Mouse (Mus musculus) natural killer cell, adult 2 months (primary cell): ENCODE data around the gene Pde6d.
"Not testable (repeated sequence)": the region's sequence is repeated elsewhere in the genome, so short reads cannot be mapped to it uniquely, and the experiment has no call there.

Experiments
- DNase-seq, 2 experiments: peaks; one replicate each; pipeline ENCODE4 v3.0.0; 2022; ENCODE audit warnings: low spot score in 2 of 2

The Pde6d gene

GRCm38 (mm10) chr1:86569292-86569860 is 13.1 kb downstream of the Pde6d start:
- DNase-seq = no peak

GRCm38 (mm10) chr1:86568409-86568808 is 14.0 kb downstream of the Pde6d start:
- no peak for DNase-seq

GRCm38 (mm10) chr1:86562663-86563062 is 19.8 kb downstream of the Pde6d start:
- DNase-seq = no peak

DNA sequence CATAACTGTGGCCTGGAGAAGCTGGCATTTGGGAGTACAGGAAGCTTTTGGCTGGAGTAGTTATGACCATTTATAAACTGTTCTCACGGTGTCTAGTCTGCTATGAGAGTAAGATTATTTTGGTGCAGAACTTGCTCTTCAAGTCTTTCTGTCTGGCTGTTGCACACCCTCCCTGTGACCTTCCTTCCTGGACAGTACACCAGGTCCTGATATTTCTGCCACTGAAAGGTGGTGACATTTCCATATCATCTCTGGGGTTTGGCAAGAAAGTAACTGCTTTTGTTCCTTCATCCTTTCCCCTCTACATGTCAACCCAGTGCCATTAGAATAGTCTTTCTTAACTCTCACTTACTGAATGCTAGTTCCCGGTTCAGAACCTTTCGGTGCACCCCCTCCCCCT is 23.2 kb downstream of the Pde6d start:
- DNase-seq = no peak

GRCm38 (mm10) chr1:86557872-86558271 is 24.6 kb downstream of the Pde6d start:
- no peak for DNase-seq

- no peak for DNase-seq
These were observed 26.8 kb downstream of the Pde6d start for GRCm38 (mm10) chr1:86555665-86556064.

DNA sequence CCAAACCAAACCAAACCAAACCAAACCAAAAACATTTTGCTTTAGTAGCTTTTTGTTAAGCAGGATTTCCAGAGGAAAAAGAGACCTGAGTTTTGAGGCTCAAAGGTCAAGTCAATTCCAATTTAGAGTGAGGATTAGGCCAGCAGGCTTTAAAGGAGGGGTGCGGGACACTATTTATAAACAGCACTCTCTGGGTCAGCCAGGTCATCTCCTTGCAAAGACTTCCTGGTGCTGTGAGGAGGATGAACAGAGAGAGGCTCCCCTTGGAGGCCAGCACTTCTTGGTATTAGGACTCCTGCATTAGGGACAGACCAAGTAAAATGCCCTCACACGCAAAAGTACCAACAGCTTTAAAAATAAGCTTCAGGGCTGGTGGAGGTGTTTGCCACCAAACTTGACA is 30.6 kb downstream of the Pde6d start:
- no peak for DNase-seq

DNA sequence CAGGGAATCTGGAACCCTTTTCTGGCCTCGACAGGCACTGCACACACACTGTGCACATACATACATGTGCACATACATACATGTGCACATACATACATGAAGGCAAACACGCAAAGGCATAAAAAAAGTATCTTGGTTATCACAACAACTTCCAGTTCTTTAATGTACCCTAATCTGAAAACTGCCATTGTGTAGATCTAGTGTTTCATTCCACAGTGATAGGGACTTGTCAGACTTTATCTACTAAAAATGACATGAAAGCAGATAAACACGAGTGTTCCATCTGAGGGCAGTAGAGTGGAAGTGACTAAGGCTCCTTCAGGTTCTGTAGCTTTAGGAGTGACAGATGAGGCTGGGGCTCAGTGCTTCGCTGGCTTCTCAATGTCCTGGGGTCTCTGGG is 31.1 kb downstream of the Pde6d start:
- no peak for DNase-seq

DNA sequence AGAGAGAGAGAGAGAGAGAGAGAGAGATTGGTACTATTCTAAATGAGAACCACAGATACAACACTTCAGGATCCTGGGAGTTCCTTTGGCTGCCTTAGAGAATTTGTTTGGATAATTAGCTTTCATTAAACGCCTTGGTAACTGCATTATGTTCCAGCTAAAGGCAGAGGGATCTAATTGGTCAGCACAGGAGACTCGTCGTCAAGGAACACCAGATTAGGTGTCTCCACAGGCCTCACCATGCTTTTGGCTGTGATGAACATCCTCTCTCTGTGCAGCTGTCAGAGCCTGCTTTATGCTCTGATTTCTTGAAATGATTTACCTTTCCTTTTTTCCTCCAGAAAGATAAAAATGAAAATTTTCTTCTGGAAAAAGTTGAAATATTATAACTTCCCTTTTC is 35.6 kb downstream of the Pde6d start:
- no peak for DNase-seq

DNA sequence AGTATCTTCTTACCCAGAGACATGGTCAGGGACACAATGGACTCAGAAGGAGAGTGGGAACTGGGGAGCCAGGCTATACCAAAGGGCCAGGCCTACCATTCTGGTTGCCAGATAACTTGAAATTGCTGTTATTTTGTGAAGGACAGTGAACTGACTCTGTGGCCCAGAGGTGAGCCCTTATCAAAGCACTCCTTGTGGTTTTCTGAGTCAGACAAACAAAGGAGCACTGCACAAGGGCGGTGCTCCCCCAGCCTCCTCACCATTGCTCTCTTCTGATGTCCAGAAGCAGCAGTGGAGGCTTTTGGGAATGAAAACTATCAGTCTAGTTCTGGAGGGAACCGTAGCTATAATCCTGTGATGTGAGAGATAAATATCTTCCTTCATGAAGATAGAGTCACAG is 39.8 kb downstream of the Pde6d start:
- DNase-seq = no peak

GRCm38 (mm10) chr1:86539583-86539982 is 42.8 kb downstream of the Pde6d start:
- not testable (repeated sequence) for DNase-seq

DNA sequence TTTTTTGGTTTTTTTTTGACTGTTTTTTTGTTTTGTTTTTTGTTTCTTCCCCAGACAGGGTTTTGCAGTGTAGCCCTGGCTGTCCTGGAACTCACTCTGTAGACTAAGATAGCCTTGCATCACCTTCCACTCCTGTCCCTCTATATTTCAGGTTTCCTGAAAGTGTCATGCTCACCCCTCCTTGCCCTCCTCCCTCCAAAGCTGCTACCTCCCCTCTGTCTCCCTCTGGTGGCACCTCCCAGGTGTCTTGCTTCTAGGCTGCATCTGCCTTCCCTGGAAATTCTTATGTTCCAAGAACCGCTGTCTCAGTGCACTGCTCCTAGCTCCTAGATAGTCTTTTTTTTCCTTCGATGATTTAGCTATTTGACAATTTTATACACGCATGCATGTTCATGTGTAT is 44.0 kb downstream of the Pde6d start:
- DNase-seq = no peak

DNA sequence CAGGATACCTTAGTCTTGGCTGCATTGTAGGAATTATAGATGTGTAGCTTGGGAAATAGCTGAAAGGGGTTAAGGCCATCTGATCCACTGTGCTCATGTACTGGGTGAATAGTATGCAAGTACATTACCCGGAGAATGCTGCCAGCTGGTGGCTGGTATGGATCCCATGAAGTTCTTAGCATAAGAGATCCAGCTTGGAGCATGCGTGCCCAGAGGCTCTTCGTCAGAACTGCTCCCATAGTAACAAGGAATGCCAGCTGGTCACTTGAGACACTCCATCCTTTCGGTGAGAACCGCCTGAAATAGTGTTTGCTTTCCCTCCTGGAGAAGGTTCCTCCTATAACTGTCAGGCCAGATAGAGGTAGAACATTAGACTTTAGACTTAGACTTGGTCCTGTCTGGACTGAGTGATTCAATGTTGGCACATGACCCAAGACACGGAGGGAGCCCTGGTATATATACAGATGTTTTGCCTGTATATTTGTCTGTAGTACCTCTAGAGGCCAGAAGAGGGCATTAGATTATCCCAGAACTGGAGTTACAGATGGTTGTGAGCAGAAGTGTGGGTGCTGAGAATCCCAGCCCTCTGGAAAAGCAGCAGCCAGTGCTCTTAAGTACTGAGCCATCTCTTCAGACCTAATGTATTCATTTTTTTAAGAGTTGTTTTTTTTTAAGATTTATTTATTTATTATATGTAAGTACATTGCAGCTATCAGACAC is 48.9 kb downstream of the Pde6d start:
- DNase-seq = no peak

DNA sequence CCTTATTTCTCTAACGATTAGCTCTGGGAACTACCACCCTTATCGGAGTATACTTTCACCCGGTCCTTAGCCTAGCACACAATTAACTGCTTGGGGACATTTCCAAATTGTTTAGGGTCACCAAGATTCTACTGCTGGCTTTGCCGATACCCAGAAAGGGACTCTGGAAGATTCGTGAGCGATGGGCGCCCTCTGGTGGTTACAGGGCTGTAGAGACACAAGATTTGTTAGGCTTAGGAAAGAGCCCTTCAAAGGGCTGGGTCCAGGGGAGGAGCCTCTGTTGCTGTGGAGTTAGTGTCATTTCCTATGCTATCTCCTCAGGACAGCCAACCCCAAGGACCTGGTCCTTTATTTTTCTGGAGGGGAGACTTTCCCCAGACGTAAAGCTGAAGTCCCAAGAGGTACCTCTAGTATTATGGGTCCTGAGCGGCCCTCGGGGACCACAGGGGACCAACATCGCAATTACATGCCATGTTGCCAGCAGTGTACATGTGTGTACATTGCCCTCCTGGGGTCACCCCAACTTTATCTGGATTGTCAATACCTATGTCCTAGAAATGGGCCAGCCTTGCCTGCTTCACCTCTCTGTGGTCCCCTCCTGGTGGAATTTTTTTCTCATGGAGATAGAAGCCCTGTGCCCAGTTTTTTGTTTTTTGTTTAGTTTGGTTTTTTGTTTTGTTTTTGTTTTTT is 49.9 kb downstream of the Pde6d start:
- DNase-seq = peak; percentile 91 to 94

- no peak for DNase-seq
These were observed 50.7 kb downstream of the Pde6d start for GRCm38 (mm10) chr1:86531547-86532321.

GRCm38 (mm10) chr1:86530871-86531546 is 51.4 kb downstream of the Pde6d start:
- DNase-seq = no peak

DNA sequence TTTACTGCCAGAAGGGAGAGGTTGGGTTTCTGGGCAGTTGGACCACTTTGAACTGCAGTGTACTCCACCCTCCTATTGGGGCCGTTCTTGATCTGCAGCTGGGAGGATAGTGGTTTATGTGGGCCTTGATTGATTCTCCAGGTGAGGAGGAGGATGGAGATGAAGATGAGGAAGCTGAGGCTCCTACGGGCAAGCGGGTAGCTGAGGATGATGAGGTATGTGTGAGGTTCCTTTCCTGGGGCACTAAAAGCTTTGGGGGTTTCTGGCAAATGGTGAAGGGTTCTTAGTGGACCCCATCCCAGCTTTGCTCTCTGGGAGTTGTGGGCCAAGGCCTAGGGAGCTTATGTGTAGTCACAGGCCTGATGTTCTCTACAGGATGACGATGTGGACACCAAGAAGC is 52.8 kb downstream of the Pde6d start:
- no peak for DNase-seq

GRCm38 (mm10) chr1:86528571-86529180 is 53.8 kb downstream of the Pde6d start:
- no peak for DNase-seq

DNA sequence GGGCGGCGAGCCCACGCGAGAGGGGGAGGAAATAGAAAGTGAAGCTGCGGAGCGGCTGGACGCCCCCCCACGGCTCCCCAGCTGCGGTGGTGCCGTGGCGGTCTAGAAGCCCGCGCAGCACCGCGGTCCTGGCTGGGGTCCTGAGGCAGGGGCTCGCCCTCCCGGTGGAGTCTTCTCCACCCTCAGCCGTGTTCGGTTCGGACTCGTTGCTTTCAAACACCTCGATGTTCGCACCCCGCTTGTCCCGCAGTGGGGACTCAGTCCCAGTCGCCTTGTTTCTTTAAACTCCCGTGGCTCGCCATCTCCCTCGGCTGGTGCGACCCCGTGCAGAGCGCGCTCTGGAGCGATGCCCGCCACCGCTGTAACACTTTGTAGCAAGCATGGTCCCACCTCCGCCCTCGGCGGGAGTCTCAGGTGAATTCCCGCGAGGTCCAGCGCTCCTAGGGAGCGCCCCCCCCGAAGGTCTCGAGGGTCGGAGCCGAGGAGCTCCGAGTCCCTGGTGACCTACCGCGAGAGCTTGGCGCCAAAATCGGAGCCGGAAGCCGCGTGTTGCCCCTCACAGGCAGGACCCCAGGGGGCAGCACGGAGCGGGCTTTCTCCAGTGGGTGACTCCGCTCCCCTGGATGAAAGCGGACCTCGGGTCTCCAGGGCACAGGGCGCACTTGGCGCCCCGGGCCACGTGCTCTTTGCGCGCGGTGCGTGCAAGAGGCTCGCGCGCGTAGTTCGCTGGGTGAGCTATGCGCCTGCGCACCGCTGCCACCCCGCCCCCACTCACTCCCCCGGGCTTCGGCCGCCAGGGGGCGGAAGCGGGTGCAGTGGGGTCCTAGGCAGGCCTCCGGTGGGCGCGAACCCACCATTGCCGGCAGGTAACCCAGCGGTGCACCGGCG is 54.6 kb downstream of the Pde6d start:
- DNase-seq = peak; percentile 91 to 96
